Mouse (Mus musculus) limb, embryonic 15.5 days (tissue): ENCODE data around the gene Entpd7. TPM values are rescaled to one million over a fixed set of nuclear protein-coding genes. Genes with fewer than 3 reads are reported as not detected.
A peak's percentile ranks its signal among the peaks of the same experiment; 100 is the strongest.

Source experiments
- ATAC-seq: fragments of 200-750 bp; cut with Nextera tagmentation; 2 replicates; pipeline ENCODE4 v1.8.0; 2017; ENCODE audit warnings: low read depth, moderate TSS enrichment; ENCODE audit not compliant: insufficient number of reproducible peaks, low FRiP score, low TSS enrichment
- H3K27ac ChIP-seq: fragments of 300-500 bp; sonication (generic); 2 replicates; pipeline ENCODE4 v1.5.1; 2015; ENCODE audit warnings: moderate library complexity, mild to moderate bottlenecking, inconsistent platforms
- H3K27me3 ChIP-seq: fragments of 300-500 bp; sonication (generic); 2 replicates; pipeline ENCODE4 v1.6.1; 2015; ENCODE audit warnings: inconsistent platforms
- H3K36me3 ChIP-seq: fragments of 300-500 bp; sonication (generic); 2 replicates; pipeline ENCODE4 v1.6.1; 2015; ENCODE audit warnings: inconsistent platforms
- H3K4me1 ChIP-seq: fragments of 300-500 bp; sonication (generic); 2 replicates; pipeline ENCODE4 v1.6.1; 2015; ENCODE audit warnings: inconsistent platforms
- H3K4me2 ChIP-seq: fragments of 300-500 bp; sonication (generic); 2 replicates; pipeline ENCODE4 v1.6.1; 2015; ENCODE audit warnings: mild to moderate bottlenecking, inconsistent platforms
- H3K4me3 ChIP-seq: fragments of 300-500 bp; sonication (generic); 2 replicates; pipeline ENCODE4 v1.5.1; 2015; ENCODE audit warnings: mild to moderate bottlenecking, inconsistent platforms
- H3K9ac ChIP-seq: fragments of 300-500 bp; sonication (generic); 2 replicates; pipeline ENCODE4 v1.6.1; 2015; ENCODE audit warnings: inconsistent platforms
- H3K9me3 ChIP-seq: fragments of 300-500 bp; sonication (generic); 2 replicates; pipeline ENCODE4 v1.6.1; 2016; ENCODE audit warnings: inconsistent platforms
- WGBS: fragments of 180-500 bp; shearing (Covaris S2); methylation state at CpG from one replicate; pipeline ENCODE4 v1.1.7; 2015; 5-methylcytosine and 5-hydroxymethylcytosine counted together
- polyA plus RNA-seq: library from polyadenylated mRNA; unstranded; fragments of >200 nt; fragmentation: Nextera tagmentation; extraction: Ambion mirVana; gene quantifications from 2 replicates; pipeline ENCODE4 v1.2.1, GENCODE M21; 2015

Gene Entpd7
- polyA plus RNA-seq, 1 experiment from 2014 or later = 9.9 TPM

- H3K4me1 ChIP-seq = peaks cover 21% of the 10 kb centered on the region
- H3K27me3 ChIP-seq = no peaks in the 10 kb centered on the region
- peak overlapping the region; percentile 98 for H3K4me3 ChIP-seq
- WGBS = 1% methylated on average over 43 of the region's 43 CpGs
- peak overlapping the region; percentile 98 for H3K27ac ChIP-seq
- peak overlapping the region; percentile 57 for H3K9ac ChIP-seq
- H3K9me3 ChIP-seq = no peaks in the 10 kb centered on the region
- ATAC-seq = no peak
- H3K36me3 ChIP-seq = no peaks in the 10 kb centered on the region
- peak overlapping the region; percentile 91 for H3K4me2 ChIP-seq
Observed at GRCm38 (mm10) chr19:43675525-43676400, 13.7 kb upstream of the Entpd7 start.

- ATAC-seq = no peak
- H3K27ac ChIP-seq = no peak overlapping the region
- no peak overlapping the region for H3K9ac ChIP-seq
- peaks cover 12% of the 10 kb centered on the region for H3K4me1 ChIP-seq
- H3K4me3 ChIP-seq = no peak overlapping the region
- no peak overlapping the region for H3K4me2 ChIP-seq
- WGBS = 71% methylated on average over 8 of the region's 8 CpGs
- no peaks in the 10 kb centered on the region for H3K36me3 ChIP-seq
- no peaks in the 10 kb centered on the region for H3K9me3 ChIP-seq
- H3K27me3 ChIP-seq = no peaks in the 10 kb centered on the region
Observed at GRCm38 (mm10) chr19:43678467-43679003, 10.9 kb upstream of the Entpd7 start.

GRCm38 (mm10) chr19:43679474-43679981 is 9.9 kb upstream of the Entpd7 start:
- no peak overlapping the region for H3K4me3 ChIP-seq
- no peak overlapping the region for H3K4me2 ChIP-seq
- peaks cover 10% of the 10 kb centered on the region; the same call in 1 of the 2 replicates for H3K4me1 ChIP-seq
- no peak overlapping the region for H3K27ac ChIP-seq
- H3K9me3 ChIP-seq = no peaks in the 10 kb centered on the region
- ATAC-seq = no peak
- no peaks in the 10 kb centered on the region for H3K36me3 ChIP-seq
- 73% methylated on average over 10 of the region's 10 CpGs for WGBS
- H3K9ac ChIP-seq = no peak overlapping the region
- no peaks in the 10 kb centered on the region for H3K27me3 ChIP-seq

- Histone ChIP-seq H3K4me1 (peaks cover 4% of the 10 kb centered on the region; the same call in 1 of the 2 replicates), H3K27ac (no peak overlapping the region), H3K4me2 (no peak overlapping the region), H3K36me3 (no peaks in the 10 kb centered on the region), H3K4me3 (no peak overlapping the region), H3K9me3 (no peaks in the 10 kb centered on the region), H3K27me3 (no peaks in the 10 kb centered on the region), H3K9ac (no peak overlapping the region)
- ATAC-seq = no peak
- WGBS = 78% methylated on average over 4 of the region's 4 CpGs
Observed at GRCm38 (mm10) chr19:43681541-43681940, 7.9 kb upstream of the Entpd7 start.

- WGBS = 93% methylated on average over 14 of the region's 14 CpGs
Observed at GRCm38 (mm10) chr19:43692815-43693214, 3.3 kb downstream of the Entpd7 start.

DNA sequence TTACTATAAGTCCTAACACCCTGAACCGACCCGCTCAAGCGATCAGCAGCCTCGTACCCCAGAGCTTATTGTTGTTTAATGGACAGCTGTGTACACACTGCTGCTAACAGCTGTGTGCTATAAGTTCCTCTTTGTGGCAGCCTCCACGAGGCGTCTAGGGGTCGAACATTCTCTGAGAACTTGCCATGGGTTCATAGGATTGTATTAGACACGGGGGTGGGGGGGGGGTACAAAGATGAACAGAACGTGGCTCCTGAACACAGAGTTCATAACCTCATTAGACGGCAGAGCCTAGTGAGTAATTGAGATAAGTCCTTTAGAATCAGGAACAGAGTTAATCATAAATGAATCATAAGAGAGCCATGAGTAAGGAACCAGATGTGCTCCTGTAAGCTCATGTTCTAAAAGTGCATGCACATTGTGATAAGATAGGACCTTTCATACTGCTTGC is 6.1 kb downstream of the Entpd7 start:
- Histone ChIP-seq H3K9ac (no peak overlapping the region), H3K27ac (no peak overlapping the region), H3K4me1 (peaks cover 3% of the 10 kb centered on the region; the same call in 1 of the 2 replicates), H3K36me3 (peaks cover 9% of the 10 kb centered on the region), H3K9me3 (no peaks in the 10 kb centered on the region), H3K4me2 (no peak overlapping the region), H3K4me3 (no peak overlapping the region), H3K27me3 (no peaks in the 10 kb centered on the region)
- WGBS = 59% methylated on average over 10 of the region's 10 CpGs
- no peak for ATAC-seq

More at GRCm38 (mm10) chr19:43692815-43693214, 3.3 kb downstream of the Entpd7 start:
- Histone ChIP-seq H3K27ac (no peak overlapping the region), H3K36me3 (no peaks in the 10 kb centered on the region), H3K4me2 (no peak overlapping the region), H3K27me3 (no peaks in the 10 kb centered on the region), H3K9ac (no peak overlapping the region), H3K9me3 (no peaks in the 10 kb centered on the region), H3K4me3 (no peak overlapping the region), H3K4me1 (peaks cover 11% of the 10 kb centered on the region)
- no peak for ATAC-seq

- H3K36me3 ChIP-seq = peaks cover 22% of the 10 kb centered on the region
- H3K9me3 ChIP-seq = no peaks in the 10 kb centered on the region
- 83% methylated on average over 5 of the region's 5 CpGs for WGBS
- no peak overlapping the region for H3K4me2 ChIP-seq
- H3K4me3 ChIP-seq = no peak overlapping the region
- H3K4me1 ChIP-seq = peaks cover 3% of the 10 kb centered on the region; the same call in 1 of the 2 replicates
- H3K27ac ChIP-seq = no peak overlapping the region
- ATAC-seq = no peak
- no peaks in the 10 kb centered on the region for H3K27me3 ChIP-seq
- H3K9ac ChIP-seq = no peak overlapping the region
Observed at GRCm38 (mm10) chr19:43697666-43698370, 8.3 kb downstream of the Entpd7 start.

DNA sequence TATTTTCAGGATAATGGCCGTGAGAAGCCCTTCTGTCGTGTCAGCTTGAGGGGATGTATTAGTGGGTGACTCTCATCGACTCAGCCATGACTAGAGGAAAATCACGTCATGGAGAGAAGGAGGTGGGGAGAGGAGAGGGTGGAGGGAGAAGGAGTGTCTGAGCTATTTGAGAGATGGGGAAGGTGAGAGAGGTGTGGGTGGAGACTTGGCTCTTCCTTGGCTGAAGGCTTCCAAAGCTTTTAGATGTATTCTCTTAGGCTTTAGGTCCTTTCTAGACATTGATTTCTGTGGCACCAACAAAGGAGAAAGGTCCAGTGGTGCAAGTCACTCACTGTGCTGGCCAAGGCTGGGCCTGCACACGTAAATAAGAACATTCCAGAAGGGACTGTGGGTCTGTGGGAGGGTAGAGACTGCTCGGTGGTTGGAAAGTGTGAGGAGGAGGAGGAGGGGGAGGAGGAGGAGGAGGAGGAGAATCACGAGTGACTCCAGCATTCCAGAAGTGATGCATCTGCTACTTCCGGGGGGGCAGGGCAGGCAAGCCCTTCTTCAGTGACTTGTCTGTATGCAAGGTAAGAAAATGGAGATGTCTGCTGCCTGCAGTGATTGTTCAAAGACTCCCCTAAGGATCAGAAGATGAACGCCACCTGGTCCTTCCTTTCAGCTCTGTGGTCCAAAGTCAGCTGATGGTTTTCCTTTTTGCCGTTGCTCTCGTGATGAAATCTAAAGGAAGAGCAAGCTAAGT is 9.7 kb downstream of the Entpd7 start:
- 69% methylated on average over 11 of the region's 11 CpGs for WGBS
- Histone ChIP-seq H3K36me3 (peaks cover 30% of the 10 kb centered on the region), H3K27ac (no peak overlapping the region), H3K27me3 (no peaks in the 10 kb centered on the region), H3K4me2 (no peak overlapping the region), H3K9me3 (no peaks in the 10 kb centered on the region), H3K9ac (no peak overlapping the region), H3K4me3 (no peak overlapping the region), H3K4me1 (no peaks in the 10 kb centered on the region)
- ATAC-seq = no peak

- Histone ChIP-seq H3K27ac (no peak overlapping the region), H3K9ac (no peak overlapping the region), H3K4me2 (no peak overlapping the region), H3K36me3 (peaks cover 35% of the 10 kb centered on the region), H3K9me3 (no peaks in the 10 kb centered on the region), H3K4me1 (no peaks in the 10 kb centered on the region), H3K4me3 (no peak overlapping the region), H3K27me3 (no peaks in the 10 kb centered on the region)
- ATAC-seq = no peak
- WGBS = 88% methylated on average over 6 of the region's 6 CpGs
Observed at GRCm38 (mm10) chr19:43699763-43700155, 10.3 kb downstream of the Entpd7 start.

GRCm38 (mm10) chr19:43704211-43704610 is 14.7 kb downstream of the Entpd7 start:
- Histone ChIP-seq H3K9me3 (no peaks in the 10 kb centered on the region), H3K27me3 (no peaks in the 10 kb centered on the region), H3K4me2 (no peak overlapping the region), H3K27ac (no peak overlapping the region), H3K4me3 (no peak overlapping the region), H3K36me3 (peaks cover 67% of the 10 kb centered on the region), H3K4me1 (no peaks in the 10 kb centered on the region), H3K9ac (no peak overlapping the region)
- WGBS = 92% methylated on average over 11 of the region's 11 CpGs
- ATAC-seq = no peak

GRCm38 (mm10) chr19:43704787-43705497 is 15.5 kb downstream of the Entpd7 start:
- no peaks in the 10 kb centered on the region for H3K27me3 ChIP-seq
- H3K9ac ChIP-seq = no peak overlapping the region
- H3K4me2 ChIP-seq = no peak overlapping the region
- H3K9me3 ChIP-seq = no peaks in the 10 kb centered on the region
- ATAC-seq = no peak
- H3K4me1 ChIP-seq = no peaks in the 10 kb centered on the region
- H3K4me3 ChIP-seq = no peak overlapping the region
- WGBS = 89% methylated on average over 17 of the region's 17 CpGs
- no peak overlapping the region for H3K27ac ChIP-seq
- peaks cover 65% of the 10 kb centered on the region for H3K36me3 ChIP-seq
